Mouse (Mus musculus) naive thymus-derived CD4-positive, alpha-beta T cell, adult 2 months (primary cell): Measurements from ENCODE around the gene Hbb-bs.
"Not testable (repeated sequence)": the region's sequence is repeated elsewhere in the genome, so short reads cannot be mapped to it uniquely, and the experiment has no call there.

Source experiments
- DNase-seq: peaks from one replicate; pipeline ENCODE4 v3.0.0-alpha.2; 2011; ENCODE audit warnings: low read depth

Gene Hbb-bs

DNA sequence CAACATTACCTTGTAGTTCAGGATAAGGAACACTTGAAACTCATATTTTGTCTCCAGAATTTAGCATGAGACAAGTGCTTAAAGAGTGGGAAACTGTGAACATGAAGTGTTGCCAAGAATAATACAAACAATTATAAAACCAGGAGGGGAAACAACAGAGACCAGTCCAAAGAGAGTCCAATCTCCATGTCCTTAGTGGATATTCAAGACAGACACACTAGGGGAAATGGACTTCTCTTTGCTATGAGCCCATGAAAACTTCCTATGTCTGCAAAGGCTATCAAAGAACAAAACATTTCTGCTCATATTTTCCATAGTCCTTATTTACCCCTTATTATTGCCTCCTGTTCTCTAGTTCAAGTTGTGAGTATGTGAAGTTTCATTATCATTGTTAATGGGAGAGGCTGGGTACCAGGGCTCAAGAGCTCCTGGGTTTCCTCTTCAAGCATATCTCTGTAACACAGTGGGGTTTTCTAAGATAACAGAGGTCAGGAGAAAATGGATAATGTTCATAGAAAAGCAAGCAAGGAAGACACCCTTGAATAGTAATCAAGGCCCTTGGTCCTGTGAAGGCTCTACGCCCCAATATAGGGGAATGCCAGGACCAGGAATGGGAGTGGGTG lies 16.6 kb downstream of the Hbb-bs start:
- no peak for DNase-seq

DNA sequence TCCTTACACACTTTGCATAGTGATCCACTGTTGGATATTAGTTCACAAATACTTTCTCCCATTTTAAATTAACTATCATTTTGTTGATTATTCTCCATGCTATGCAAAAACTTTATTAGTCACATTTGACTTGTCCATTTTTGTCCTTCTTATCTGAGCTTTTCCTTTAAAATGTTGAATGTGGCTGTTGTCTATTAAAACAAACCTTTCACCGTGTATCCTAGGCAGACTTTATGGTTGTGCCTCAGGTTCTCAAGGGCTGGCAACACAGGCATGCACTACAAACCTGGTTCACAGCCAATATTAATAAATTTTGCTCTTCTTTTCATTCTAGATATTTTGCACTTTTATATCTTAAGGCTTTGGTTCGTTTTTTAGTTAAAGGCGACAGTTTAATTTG lies 17.1 kb downstream of the Hbb-bs start:
- DNase-seq, result no peak

DNA sequence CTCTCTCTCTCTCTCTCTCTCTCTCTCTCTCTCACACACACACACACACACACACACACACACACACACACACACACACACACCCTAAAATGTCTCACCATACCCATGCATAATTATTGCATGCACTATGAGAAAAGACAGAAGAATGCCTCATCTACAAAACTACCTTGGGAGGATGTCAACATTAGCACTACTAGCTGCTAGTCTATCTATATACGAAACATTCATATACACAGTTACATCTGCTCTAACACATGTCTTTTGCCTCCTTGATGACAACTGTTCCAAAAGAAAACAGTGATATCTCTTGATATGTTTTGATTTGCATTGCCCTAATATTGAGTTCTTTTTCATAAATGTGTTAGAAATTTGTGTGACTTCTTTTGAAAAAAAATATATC lies 17.6 kb downstream of the Hbb-bs start:
- DNase-seq, result no peak

DNA sequence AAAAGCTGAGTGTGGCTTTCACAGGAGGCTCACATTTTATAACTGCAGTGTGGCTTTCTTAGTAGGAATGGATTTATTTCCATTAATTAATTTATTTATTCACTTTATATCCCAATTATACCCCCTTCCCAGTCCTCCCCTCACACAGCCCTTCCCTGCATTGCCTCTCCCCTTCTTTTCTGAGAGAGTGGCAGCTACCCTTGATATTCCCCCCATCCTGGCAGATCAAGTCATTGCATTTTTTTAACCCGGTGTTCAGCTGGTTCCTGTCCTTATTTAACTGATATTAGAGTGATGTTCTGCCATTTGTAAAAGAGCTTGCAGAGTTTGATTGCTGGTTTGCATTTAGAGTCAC lies 18.1 kb downstream of the Hbb-bs start:
- no peak for DNase-seq

DNA sequence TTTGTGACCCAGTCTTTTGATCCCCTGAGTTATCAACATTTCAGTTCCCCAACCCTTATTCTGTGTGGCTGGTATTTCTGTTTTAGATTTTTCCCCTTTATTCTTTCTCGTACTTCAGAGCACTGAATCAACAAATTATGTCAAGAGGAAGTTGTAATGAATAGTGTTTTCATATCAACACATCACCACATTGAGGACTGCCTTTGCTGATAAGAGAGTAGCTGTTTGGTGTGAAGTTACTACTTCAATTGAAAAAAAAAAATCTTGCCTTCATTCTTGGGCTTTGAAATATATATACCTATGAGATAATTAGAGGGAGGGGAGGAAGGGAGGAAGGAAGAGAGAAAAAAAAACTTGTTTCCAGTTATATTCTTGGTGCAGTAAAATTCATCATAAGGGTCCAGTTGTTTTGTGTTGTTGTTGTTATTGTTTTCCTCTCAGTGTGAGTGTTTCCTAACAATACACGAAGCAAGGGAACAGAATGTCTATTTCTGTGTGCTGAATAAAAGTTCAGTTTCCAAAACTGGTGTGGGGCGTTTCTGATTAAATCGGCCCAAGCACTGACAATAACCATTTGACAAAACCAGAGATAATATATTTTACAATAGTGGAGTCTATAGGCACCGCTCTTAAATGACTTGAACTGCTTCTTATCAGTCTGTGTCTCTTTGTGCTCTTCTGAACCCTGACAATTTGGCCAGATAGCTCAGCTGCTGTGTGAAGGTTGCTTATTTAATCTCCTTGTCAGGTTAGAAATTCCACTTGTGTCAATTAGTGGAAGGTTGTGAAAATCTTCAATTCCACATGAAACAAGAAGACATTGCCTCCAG lies 18.7 kb downstream of the Hbb-bs start:
- no peak for DNase-seq

- not testable (repeated sequence) for DNase-seq
Measured at GRCm38 (mm10) chr7:103808120-103808519, 19.8 kb downstream of the Hbb-bs start.

DNA sequence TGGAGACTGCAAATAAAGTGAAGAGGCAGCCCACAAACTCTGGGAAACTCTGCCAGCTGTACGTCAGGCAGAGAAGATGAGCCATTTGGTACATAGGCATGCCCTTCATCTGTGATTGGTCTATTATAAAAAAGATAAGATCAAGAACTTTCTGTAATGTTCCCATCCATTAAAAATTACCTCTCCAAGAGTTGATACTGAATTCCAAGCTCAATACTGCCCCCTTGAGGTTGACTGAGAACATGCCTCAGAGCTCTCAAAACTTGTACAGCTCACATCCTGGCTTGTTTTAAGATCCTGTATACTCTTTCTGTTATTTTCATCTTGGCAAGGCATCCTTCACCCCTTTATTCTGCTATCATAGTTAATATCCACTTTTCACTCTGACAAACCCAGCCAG lies 21.0 kb downstream of the Hbb-bs start:
- DNase-seq, result peak; percentile 57

DNA sequence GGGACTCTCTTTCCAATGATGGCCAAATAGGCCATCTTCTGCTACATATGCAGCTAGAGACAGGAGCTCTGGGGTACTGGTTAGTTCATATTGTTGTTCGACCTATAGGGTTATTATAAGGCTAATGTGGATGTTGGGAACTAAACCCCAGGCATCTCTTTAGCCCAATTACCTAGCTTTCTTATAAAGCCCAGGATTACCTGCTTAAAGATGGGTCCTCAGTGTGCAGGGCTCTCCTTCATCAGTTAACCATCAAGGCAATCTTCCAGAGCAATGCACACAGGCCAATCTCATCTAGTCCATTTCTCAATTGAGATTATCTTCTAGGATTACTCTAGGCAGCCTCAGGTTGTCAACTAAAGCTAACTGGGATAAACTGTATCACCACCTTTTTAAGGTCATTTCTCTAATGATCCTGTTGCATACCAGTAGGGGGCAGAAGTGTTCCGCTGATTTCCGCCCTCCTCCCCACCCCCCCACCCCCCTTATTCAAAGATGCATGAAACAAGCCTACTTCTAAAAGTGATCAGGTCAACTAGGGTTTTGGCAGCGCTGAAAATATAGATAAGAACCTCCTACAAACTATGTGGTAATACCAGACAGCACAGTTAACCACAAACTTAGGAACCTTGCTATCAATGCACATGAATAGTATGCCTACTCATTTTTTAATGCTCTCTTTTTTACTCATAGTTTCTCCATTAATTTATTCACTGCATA lies 35.1 kb downstream of the Hbb-bs start:
- DNase-seq, result peak; percentile 2

DNA sequence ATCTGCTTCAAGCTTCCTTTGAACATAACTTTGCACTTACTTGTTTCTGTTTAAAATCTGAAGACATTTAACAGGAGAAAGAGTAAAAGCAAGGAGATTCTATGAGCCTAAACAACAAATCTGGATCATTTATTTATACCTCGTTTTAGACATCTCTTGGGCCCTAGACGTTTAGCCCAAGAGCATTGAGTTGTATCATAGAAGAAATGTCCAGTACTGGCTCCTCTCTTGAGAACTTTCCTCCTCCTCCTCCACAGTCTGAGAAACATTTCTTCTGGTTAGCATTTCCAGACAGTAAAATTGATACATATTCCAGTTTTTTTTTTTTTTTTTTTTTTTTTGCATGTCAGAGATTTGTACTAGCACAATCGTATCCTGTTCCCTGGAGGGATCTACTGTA lies 36.2 kb downstream of the Hbb-bs start, which contains the start of gene Olfr67:
Olfr67 (minus strand) TSS at position 101 of the 400 bp plus-strand sequence.
- DNase-seq, result no peak

GRCm38 (mm10) chr7:103779598-103779997 lies 48.3 kb downstream of the Hbb-bs start, which contains the start of gene Olfr68:
Olfr68 (minus strand) TSS chr7:103779698.
- DNase-seq, result no peak

GRCm38 (mm10) chr7:103777652-103778051 lies 50.2 kb downstream of the Hbb-bs start:
- DNase-seq, result not testable (repeated sequence)
